Mouse (Mus musculus) erythroblast, embryonic 14.5 days (primary cell): ENCODE results near the gene Ssr3. TPM values are rescaled to one million over a fixed set of nuclear protein-coding genes. Genes with fewer than 3 reads are reported as not detected.
"Not testable (repeated sequence)": the region's sequence is repeated elsewhere in the genome, so short reads cannot be mapped to it uniquely, and the experiment has no call there.

Experiments used
- H3K27me3 ChIP-seq: 2 replicates; pipeline ENCODE4 v1.6.1; 2012; ENCODE audit warnings: inconsistent platforms; ENCODE audit not compliant: control insufficient read depth
- H3K36me3 ChIP-seq: 2 replicates; pipeline ENCODE4 v1.6.1; 2012; ENCODE audit warnings: mild to moderate bottlenecking, inconsistent platforms; ENCODE audit not compliant: control insufficient read depth
- H3K4me1 ChIP-seq: 2 replicates; pipeline ENCODE4 v1.6.1; 2012; ENCODE audit warnings: inconsistent platforms; ENCODE audit not compliant: control insufficient read depth
- H3K4me3 ChIP-seq: replicated peaks from 2 replicates; pipeline ENCODE3; 2012; ENCODE audit warnings: moderate library complexity, mild to moderate bottlenecking, inconsistent platforms
- H3K9me3 ChIP-seq: 2 replicates; pipeline ENCODE4 v1.6.1; 2012; ENCODE audit warnings: low read length, inconsistent platforms, mixed read lengths; ENCODE audit not compliant: control insufficient read depth
- GATA1 ChIP-seq: IDR thresholded peaks from 2 replicates; pipeline ENCODE4 v1.6.1; 2012; ENCODE audit warnings: low read length, inconsistent platforms, mixed read lengths
- TAL1 ChIP-seq: IDR thresholded peaks from 3 replicates; pipeline ENCODE4 v1.6.1; 2012; ENCODE audit warnings: low read length, inconsistent platforms, mixed read lengths
- polyA plus RNA-seq: library from polyadenylated mRNA; stranded (reverse); fragments of >175 nt; gene quantifications from 2 replicates; pipeline ENCODE4 v1.2.3, GENCODE M21; 2012

Ssr3 gene
- polyA plus RNA-seq, 1 experiment = 0.71 TPM

GRCm38 (mm10) chr3:65407891-65408290 is 15.5 kb upstream of the Ssr3 start:
- TF ChIP-seq GATA1 (no peak), TAL1 (no peak)
- H3K4me1 ChIP-seq = no peaks in the 10 kb centered on the region
- no peaks in the 10 kb centered on the region for H3K27me3 ChIP-seq
- no peak overlapping the region for H3K4me3 ChIP-seq
- H3K36me3 ChIP-seq = no peaks in the 10 kb centered on the region
- H3K9me3 ChIP-seq = no peaks in the 10 kb centered on the region; the same call in 1 of the 2 replicates

DNA sequence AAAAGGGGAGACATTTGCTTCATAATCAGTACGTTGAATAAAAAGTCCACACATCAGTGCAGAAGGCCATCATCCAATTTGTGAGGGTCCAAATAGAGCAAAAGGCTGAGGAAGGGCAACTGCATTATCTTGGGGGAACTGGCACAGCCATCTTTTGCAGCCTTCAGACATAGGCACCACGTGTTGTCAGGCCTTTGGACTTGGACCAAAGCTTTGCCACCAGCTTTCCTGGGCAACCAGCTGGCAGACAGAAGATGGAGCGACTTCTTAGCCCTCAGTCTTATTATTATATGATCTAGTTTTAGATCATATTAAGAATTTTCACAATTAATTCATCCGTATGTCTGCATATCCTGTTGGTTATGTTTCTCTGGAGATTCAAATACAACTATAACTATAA is 13.4 kb upstream of the Ssr3 start:
- Histone ChIP-seq H3K36me3 (no peaks in the 10 kb centered on the region), H3K27me3 (no peaks in the 10 kb centered on the region), H3K4me3 (no peak overlapping the region), H3K4me1 (no peaks in the 10 kb centered on the region), H3K9me3 (no peaks in the 10 kb centered on the region)
- TF ChIP-seq TAL1 = no peak
- TF ChIP-seq GATA1 = no peak

DNA sequence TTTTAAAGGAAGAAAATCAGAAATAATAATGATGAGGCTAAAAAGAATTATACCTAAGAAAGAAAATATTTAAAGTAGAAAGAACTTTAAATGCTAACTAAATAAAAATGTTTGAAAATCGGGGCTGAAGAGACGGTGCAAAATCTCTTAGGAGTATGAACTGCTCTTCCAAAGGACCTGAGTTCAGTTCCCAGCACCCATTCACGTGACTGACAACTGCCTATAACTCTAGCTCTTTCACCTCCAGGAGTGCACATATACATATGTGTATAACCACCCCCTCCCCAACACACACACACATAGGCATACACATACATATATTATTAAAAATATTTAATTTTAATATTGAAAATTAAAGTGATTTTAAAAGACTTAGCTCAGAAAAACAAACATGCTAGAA is 5.1 kb upstream of the Ssr3 start:
- TF ChIP-seq GATA1 (no peak), TAL1 (no peak)
- H3K36me3 ChIP-seq = no peaks in the 10 kb centered on the region
- H3K4me3 ChIP-seq = no peak overlapping the region
- no peaks in the 10 kb centered on the region for H3K27me3 ChIP-seq
- H3K9me3 ChIP-seq = no peaks in the 10 kb centered on the region
- H3K4me1 ChIP-seq = peaks cover 5% of the 10 kb centered on the region

DNA sequence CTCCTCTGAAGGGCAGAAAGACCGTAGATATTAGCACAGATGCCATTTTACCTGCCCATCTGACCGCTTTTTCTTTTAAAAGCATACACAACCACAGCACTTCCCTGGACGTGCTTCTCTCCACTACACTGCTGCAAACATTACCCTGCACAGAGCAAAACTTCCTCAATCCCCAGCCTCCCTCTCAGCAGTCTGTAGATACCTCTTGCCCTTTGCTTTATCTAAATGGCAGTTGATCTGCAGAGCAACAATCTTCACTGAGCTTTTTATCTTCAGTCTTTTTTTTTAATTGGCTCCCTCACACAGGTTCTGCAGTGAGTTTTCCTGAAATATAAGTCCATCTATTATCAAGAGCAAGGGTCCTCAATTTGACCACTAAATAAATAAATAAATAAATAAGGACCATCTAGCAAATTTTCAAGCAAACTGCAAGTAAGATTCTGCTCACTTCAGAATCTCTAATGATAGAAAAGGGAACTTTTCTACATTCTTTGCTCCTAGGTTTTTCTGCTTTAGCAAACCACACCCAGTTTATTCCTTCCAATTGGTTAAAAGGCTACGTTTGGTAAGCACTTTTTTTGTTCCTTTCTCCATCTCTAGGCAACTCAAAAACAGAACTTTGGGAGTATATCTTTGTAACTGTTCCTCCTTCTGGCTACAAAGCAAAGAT is 4.5 kb upstream of the Ssr3 start:
- TF ChIP-seq GATA1 (no peak), TAL1 (no peak)
- Histone ChIP-seq H3K4me1 (peaks cover 6% of the 10 kb centered on the region), H3K36me3 (no peaks in the 10 kb centered on the region), H3K9me3 (no peaks in the 10 kb centered on the region), H3K4me3 (no peak overlapping the region), H3K27me3 (no peaks in the 10 kb centered on the region)

- H3K36me3 ChIP-seq, H3K27me3 ChIP-seq, H3K4me3 ChIP-seq, H3K9me3 ChIP-seq: not testable (repeated sequence)
- peaks cover 16% of the 10 kb centered on the region for H3K4me1 ChIP-seq
Observed at GRCm38 (mm10) chr3:65395111-65395510, 2.7 kb upstream of the Ssr3 start.

GRCm38 (mm10) chr3:65391784-65392420 is 521 bp downstream of the Ssr3 start:
- H3K36me3 ChIP-seq = peaks cover 33% of the 10 kb centered on the region
- TF ChIP-seq GATA1 (no peak), TAL1 (no peak)
- H3K4me1 ChIP-seq = peaks cover 16% of the 10 kb centered on the region
- no peaks in the 10 kb centered on the region for H3K9me3 ChIP-seq
- no peaks in the 10 kb centered on the region for H3K27me3 ChIP-seq
- peak overlapping the region; percentile 92 for H3K4me3 ChIP-seq

DNA sequence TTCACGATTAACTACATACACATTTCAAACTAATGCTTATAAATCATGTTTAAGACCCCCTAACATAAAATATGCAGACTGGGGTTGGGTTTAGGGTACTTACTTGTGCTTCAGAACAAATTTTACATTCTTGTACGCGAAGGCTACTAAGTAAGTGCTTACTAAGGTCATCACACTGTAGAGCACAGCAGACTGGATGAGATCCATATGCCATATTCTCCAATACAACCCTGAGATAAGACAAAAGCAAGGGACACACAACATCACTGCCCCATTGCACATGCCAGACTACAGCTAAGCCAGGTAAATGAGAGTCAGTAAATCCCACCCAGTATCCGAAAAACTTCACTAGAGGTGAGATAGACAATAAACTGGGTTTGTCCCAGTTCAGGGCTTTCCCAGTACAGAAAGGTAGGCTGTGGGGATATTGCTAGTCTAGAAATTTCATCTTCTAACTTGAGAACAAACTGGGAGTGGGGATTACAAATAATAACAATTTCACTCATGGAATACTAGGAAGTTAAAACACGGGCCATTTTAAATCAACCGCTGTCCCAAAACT is 1.1 kb downstream of the Ssr3 start:
- Histone ChIP-seq H3K4me3 (peak overlapping the region; percentile 92), H3K9me3 (no peaks in the 10 kb centered on the region), H3K36me3 (peaks cover 39% of the 10 kb centered on the region), H3K4me1 (peaks cover 16% of the 10 kb centered on the region), H3K27me3 (no peaks in the 10 kb centered on the region)
- TF ChIP-seq GATA1 (no peak), TAL1 (no peak)

- no peaks in the 10 kb centered on the region for H3K27me3 ChIP-seq
- TF ChIP-seq TAL1 = no peak
- TF ChIP-seq GATA1 = no peak
- H3K4me1 ChIP-seq = no peaks in the 10 kb centered on the region
- H3K36me3 ChIP-seq = peaks cover 90% of the 10 kb centered on the region
- H3K9me3 ChIP-seq = no peaks in the 10 kb centered on the region
- H3K4me3 ChIP-seq = no peak overlapping the region
Observed at GRCm38 (mm10) chr3:65385771-65386170, 6.7 kb downstream of the Ssr3 start.

DNA sequence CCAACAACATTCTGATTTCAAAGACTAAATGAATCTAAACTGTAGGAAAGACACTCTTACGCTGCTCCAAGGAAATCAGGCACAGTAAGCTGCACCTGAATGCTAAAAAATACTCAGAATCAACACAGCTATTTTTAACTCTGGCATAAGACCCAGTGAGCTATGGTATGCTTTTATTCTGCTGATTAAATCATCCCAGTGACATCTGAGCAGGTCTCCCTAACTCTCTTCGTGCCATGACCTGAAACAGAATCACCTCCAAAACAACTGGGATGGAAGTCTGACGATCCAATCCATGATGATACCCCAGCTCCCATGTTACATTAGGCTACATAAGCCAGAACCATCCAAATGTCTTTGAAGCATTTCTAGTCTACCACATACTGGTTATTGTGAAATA is 8.0 kb downstream of the Ssr3 start:
- no peak overlapping the region for H3K4me3 ChIP-seq
- H3K4me1 ChIP-seq = no peaks in the 10 kb centered on the region
- peaks cover 93% of the 10 kb centered on the region for H3K36me3 ChIP-seq
- no peaks in the 10 kb centered on the region for H3K9me3 ChIP-seq
- H3K27me3 ChIP-seq = no peaks in the 10 kb centered on the region
- TF ChIP-seq TAL1 (no peak), GATA1 (no peak)

GRCm38 (mm10) chr3:65381094-65381493 is 11.3 kb downstream of the Ssr3 start:
- H3K27me3 ChIP-seq = no peaks in the 10 kb centered on the region
- no peak overlapping the region for H3K4me3 ChIP-seq
- H3K36me3 ChIP-seq = peaks cover 77% of the 10 kb centered on the region
- TF ChIP-seq TAL1 (no peak), GATA1 (no peak)
- no peaks in the 10 kb centered on the region for H3K4me1 ChIP-seq
- H3K9me3 ChIP-seq = no peaks in the 10 kb centered on the region
